Mouse (Mus musculus): Measurements from ENCODE around the gene Nptn.

DNA sequence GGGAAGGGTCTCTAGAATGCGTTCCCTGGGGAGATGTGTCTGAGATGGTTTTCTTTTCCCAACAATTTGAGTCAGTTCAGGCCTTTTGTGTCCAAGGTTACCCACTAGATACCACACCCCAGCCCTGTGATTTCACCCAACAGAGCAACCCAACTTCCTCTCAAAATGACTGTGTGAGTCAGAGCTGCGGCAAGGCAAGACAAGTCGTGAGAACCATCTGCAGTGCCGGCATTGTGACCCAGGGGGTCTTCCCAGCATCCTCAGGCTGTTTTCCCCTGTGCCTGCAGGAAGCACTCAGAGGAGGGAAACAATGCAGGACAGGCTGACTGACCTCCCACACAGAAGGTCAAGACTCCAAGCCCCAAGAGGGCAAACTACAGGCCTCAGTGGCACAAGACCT is 33.1 kb upstream of the Nptn start:
- no peak for TF ChIP-seq ZC3H11A (IDR thresholded peaks at IDR 0.05; ENCODE audit: borderline replicate concordance, low read depth, low read length)
- TF ChIP-seq HCFC1 (IDR thresholded peaks at IDR 0.05; ENCODE audit: borderline replicate concordance, insufficient read depth, low read length), result no peak
- no peak for TF ChIP-seq ZNF384 (IDR thresholded peaks at IDR 0.05; ENCODE audit: low read depth, low read length)
